Mouse (Mus musculus): ENCODE results near the gene Gm28051. TPM values are rescaled to one million over a fixed set of nuclear protein-coding genes. Genes with fewer than 3 reads are reported as not detected.
A peak's percentile ranks its signal among the peaks of the same experiment; 100 is the strongest.

Gm28051 gene
- polyA plus RNA-seq, 1 experiment from 2014 or later = not detected

DNA sequence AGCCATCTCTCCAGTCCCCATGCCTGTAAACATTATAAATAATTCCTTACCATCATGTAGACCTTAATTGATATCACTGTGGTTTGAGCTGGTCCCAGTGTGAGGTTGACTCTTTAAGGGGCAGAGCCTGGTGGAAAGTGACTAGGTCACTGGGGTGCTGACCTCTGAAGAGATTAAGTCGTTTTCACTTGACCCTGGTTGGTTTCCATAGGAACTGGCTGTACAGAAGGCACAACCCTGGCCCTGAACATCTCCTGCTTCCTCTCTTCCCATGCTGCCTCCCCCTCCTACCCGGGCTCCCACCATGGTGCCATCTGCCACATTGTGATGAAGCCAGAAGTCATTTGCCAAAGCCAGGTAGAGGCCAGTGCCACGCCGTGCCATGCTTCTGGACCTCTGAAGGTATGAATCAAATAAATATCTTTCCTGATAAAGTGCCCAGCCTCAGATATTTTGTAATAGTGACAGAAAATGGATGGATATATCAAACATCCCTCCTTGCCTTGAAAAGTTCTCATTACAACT, 46.7 kb downstream of the Gm28051 start:
- Histone ChIP-seq H3K27ac (ENCODE audit: low read length) (no peak overlapping the region), H3K4me2 (replicated peaks; ENCODE audit: low read depth, low read length) (no peak overlapping the region), H3K27me3 (ENCODE audit: insufficient read depth, low read length) (no peaks in the 10 kb centered on the region), H3K4me1 (ENCODE audit: insufficient read depth, low read length) (peaks cover 7% of the 10 kb centered on the region), H3K36me3 (ENCODE audit: insufficient read depth, low read length) (no peaks in the 10 kb centered on the region), H3K4me3 (ENCODE audit: low read length) (no peak overlapping the region), H3K9ac (replicated peaks; ENCODE audit: low read length) (no peak overlapping the region), H3K9me3 (ENCODE audit: low read length) (no peaks in the 10 kb centered on the region)
- no peak for ATAC-seq (ENCODE audit: low FRiP score, low TSS enrichment)
- WGBS = 62% methylated on average over 4 of the region's 4 CpGs

GRCm38 (mm10) chr12:102709896-102710295, 47.7 kb downstream of the Gm28051 start:
- H3K4me1 ChIP-seq (ENCODE audit: insufficient read depth, low read length) = peaks cover 16% of the 10 kb centered on the region
- no peak overlapping the region for H3K4me2 ChIP-seq (replicated peaks; ENCODE audit: low read depth, low read length)
- no peaks in the 10 kb centered on the region for H3K27me3 ChIP-seq (ENCODE audit: insufficient read depth, low read length)
- no peak overlapping the region for H3K4me3 ChIP-seq (ENCODE audit: low read length)
- H3K36me3 ChIP-seq (ENCODE audit: insufficient read depth, low read length) = no peaks in the 10 kb centered on the region
- WGBS = 90% methylated on average over 5 of the region's 5 CpGs
- no peak overlapping the region for H3K27ac ChIP-seq (ENCODE audit: low read length)
- H3K9ac ChIP-seq (replicated peaks; ENCODE audit: low read length) = no peak overlapping the region
- no peaks in the 10 kb centered on the region for H3K9me3 ChIP-seq (ENCODE audit: low read length)
- no peak for ATAC-seq (ENCODE audit: low FRiP score, low TSS enrichment)

DNA sequence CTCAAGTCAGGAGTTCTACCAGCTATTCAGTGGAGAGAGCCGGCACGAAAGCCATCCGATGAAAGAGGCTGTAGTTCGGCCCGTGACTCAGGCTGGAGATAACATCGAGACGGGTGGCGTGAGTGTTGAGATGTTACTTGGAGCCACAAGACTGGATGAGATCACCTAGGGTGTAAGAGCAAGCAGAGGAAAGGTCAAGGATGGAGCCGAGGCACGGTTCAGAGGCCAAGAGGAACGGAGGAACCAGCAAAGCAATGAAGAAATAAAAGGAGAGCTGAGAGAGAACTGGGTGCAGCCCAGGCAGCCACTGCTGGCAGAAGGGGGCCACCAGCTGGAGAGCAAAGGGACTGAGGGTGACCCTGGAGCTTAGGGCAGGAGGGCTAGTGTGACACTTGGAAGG, 49.3 kb downstream of the Gm28051 start:
- Histone ChIP-seq H3K4me3 (ENCODE audit: low read length) (no peak overlapping the region), H3K27me3 (ENCODE audit: insufficient read depth, low read length) (no peaks in the 10 kb centered on the region), H3K36me3 (ENCODE audit: insufficient read depth, low read length) (no peaks in the 10 kb centered on the region), H3K27ac (ENCODE audit: low read length) (no peak overlapping the region), H3K9me3 (ENCODE audit: low read length) (no peaks in the 10 kb centered on the region), H3K4me1 (ENCODE audit: insufficient read depth, low read length) (peaks cover 26% of the 10 kb centered on the region), H3K4me2 (replicated peaks; ENCODE audit: low read depth, low read length) (no peak overlapping the region), H3K9ac (replicated peaks; ENCODE audit: low read length) (0 out of 2 replicates have a peak overlapping the region, but pooled peaks have one; percentile 10)
- WGBS = 52% methylated on average over 11 of the region's 11 CpGs
- ATAC-seq (ENCODE audit: low FRiP score, low TSS enrichment) = no peak

DNA sequence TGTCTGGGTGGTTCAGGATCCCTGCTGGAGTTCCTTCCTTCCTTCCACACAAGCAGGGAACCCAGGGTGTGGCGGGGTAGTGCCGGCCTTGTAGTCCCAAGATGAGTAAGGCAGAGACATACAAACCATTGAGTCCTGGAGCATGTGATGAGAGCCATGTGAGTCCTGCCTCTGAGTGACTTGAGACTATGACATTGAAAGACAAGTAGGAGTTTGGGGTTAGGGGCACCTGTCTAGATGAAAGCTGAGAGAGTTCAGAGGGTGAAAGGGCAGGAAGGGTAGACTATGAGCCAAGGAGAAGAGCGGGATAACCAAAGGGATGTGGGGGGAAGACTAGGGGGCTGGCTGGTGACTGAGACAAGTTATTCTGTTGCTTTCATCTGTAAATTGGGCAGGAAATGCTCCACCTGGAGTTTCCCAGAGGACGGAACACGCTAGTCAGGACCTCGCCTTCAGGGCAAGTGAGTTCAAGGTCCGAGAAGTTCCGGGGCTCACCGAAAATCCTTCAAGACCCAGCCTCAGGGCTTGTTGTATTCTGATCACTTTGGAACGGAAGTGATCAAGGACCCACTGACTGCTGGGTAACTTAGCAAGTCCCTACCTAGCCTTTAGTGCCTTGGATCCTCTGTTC, 50.6 kb downstream of the Gm28051 start:
- Histone ChIP-seq H3K4me2 (replicated peaks; ENCODE audit: low read depth, low read length) (no peak overlapping the region), H3K36me3 (ENCODE audit: insufficient read depth, low read length) (no peaks in the 10 kb centered on the region), H3K4me3 (ENCODE audit: low read length) (no peak overlapping the region), H3K4me1 (ENCODE audit: insufficient read depth, low read length) (peaks cover 36% of the 10 kb centered on the region), H3K27me3 (ENCODE audit: insufficient read depth, low read length) (no peaks in the 10 kb centered on the region), H3K9me3 (ENCODE audit: low read length) (no peaks in the 10 kb centered on the region), H3K27ac (ENCODE audit: low read length) (no peak overlapping the region), H3K9ac (replicated peaks; ENCODE audit: low read length) (no peak overlapping the region)
- no peak for ATAC-seq (ENCODE audit: low FRiP score, low TSS enrichment)
- 85% methylated on average over 10 of the region's 10 CpGs for WGBS

GRCm38 (mm10) chr12:102705906-102706640, 51.5 kb downstream of the Gm28051 start:
- H3K9me3 ChIP-seq (ENCODE audit: low read length) = no peaks in the 10 kb centered on the region
- H3K27me3 ChIP-seq (ENCODE audit: insufficient read depth, low read length) = no peaks in the 10 kb centered on the region
- no peak overlapping the region for H3K27ac ChIP-seq (ENCODE audit: low read length)
- peak overlapping the region; percentile 79 for H3K4me3 ChIP-seq (ENCODE audit: low read length)
- peak overlapping the region; percentile 91; the same call in 1 of the 2 replicates for H3K9ac ChIP-seq (replicated peaks; ENCODE audit: low read length)
- 50% methylated on average over 6 of the region's 6 CpGs for WGBS
- peak overlapping the region; percentile 95 for H3K4me2 ChIP-seq (replicated peaks; ENCODE audit: low read depth, low read length)
- ATAC-seq (ENCODE audit: low FRiP score, low TSS enrichment) = no peak
- no peaks in the 10 kb centered on the region for H3K36me3 ChIP-seq (ENCODE audit: insufficient read depth, low read length)
- peaks cover 36% of the 10 kb centered on the region for H3K4me1 ChIP-seq (ENCODE audit: insufficient read depth, low read length)

DNA sequence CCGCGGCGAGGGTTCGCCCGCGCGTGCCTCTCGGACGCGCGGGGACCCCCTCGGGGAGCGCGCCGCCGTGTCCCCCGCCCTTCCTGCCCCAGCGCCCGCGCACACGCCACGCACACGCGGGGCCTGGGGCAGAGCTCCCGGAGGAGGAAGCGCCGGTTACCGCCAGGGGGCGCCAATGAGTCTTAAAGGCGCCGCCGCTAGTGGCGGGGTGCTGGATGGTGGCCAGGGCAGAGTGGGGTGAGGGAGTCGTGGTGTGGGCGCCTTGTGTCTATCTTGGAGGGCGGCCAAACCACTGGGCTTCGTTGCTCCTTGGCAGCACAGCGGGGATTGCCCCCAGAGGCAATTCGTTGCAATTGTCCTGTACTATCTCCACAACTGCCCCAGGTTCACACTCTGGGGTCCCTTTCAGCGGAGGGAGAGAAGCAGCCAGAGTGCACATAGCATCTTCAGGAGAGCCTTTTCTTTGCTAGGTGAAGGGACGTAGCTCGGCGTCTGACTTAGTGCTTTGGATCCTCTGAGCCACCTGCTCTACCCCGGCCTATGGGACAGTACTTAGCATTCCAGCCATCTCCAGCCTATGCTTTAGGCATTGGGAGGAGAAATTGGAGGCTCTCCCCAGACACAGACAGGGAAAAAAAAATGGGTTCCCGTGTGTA, 52.2 kb downstream of the Gm28051 start:
- H3K9me3 ChIP-seq (ENCODE audit: low read length) = no peaks in the 10 kb centered on the region
- no peaks in the 10 kb centered on the region for H3K27me3 ChIP-seq (ENCODE audit: insufficient read depth, low read length)
- ATAC-seq (ENCODE audit: low FRiP score, low TSS enrichment) = peak; percentile 74
- H3K27ac ChIP-seq (ENCODE audit: low read length) = peak overlapping the region; percentile 87
- peaks cover 40% of the 10 kb centered on the region for H3K4me1 ChIP-seq (ENCODE audit: insufficient read depth, low read length)
- H3K4me2 ChIP-seq (replicated peaks; ENCODE audit: low read depth, low read length) = peak overlapping the region; percentile 95
- WGBS = 1% methylated on average over 42 of the region's 45 CpGs
- H3K9ac ChIP-seq (replicated peaks; ENCODE audit: low read length) = peak overlapping the region; percentile 91
- no peaks in the 10 kb centered on the region for H3K36me3 ChIP-seq (ENCODE audit: insufficient read depth, low read length)
- H3K4me3 ChIP-seq (ENCODE audit: low read length) = peak overlapping the region; percentile 79

GRCm38 (mm10) chr12:102704457-102705198, 52.9 kb downstream of the Gm28051 start, which contains the start of gene Itpk1:
Gene Itpk1, minus strand, starts transcription at chr12:102704930.
- WGBS = under 1% methylated on average over 66 of the region's 105 CpGs
- H3K9me3 ChIP-seq (ENCODE audit: low read length) = no peaks in the 10 kb centered on the region
- H3K27me3 ChIP-seq (ENCODE audit: insufficient read depth, low read length) = no peaks in the 10 kb centered on the region
- H3K4me3 ChIP-seq (ENCODE audit: low read length) = peak within 1 kb of the TSS; percentile 79
- H3K9ac ChIP-seq (replicated peaks; ENCODE audit: low read length) = peak within 1 kb of the TSS; percentile 91
- H3K36me3 ChIP-seq (ENCODE audit: insufficient read depth, low read length) = no peaks in the 10 kb centered on the region
- peak within 1 kb of the TSS; percentile 95 for H3K4me2 ChIP-seq (replicated peaks; ENCODE audit: low read depth, low read length)
- peak; percentile 92 for ATAC-seq (ENCODE audit: low FRiP score, low TSS enrichment)
- H3K4me1 ChIP-seq (ENCODE audit: insufficient read depth, low read length) = peaks cover 47% of the 10 kb centered on the region
- peak within 1 kb of the TSS; percentile 87 for H3K27ac ChIP-seq (ENCODE audit: low read length)

DNA sequence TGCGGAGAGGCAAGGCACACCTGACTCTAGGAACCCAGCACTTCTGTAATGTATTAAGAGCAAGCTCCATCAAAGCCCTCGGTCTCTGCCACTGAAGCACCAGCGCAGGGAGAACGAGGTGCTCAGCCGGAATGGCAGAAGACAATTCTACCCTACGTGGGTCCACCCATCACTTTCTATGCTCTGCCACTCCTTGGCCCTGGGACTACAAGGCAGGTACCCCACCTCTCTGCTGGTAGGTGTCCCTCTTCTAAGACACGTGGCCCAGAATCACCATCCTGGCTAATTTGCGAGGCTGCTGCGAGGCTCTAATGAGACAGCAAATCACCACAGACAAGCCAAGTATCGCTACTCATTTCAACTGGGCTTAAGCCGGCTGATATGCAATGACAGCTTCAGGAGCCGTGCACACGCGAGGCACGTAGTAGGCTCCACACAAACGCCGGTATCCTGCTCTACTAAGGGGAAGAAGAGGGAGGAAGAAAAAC, 53.6 kb downstream of the Gm28051 start:
- peak overlapping the region; percentile 13; the same call in 1 of the 2 replicates for H3K27ac ChIP-seq (ENCODE audit: low read length)
- no peaks in the 10 kb centered on the region for H3K36me3 ChIP-seq (ENCODE audit: insufficient read depth, low read length)
- no peaks in the 10 kb centered on the region for H3K27me3 ChIP-seq (ENCODE audit: insufficient read depth, low read length)
- WGBS = 8% methylated on average over 17 of the region's 17 CpGs
- H3K4me3 ChIP-seq (ENCODE audit: low read length) = peak overlapping the region; percentile 79
- H3K9ac ChIP-seq (replicated peaks; ENCODE audit: low read length) = peak overlapping the region; percentile 91
- H3K4me2 ChIP-seq (replicated peaks; ENCODE audit: low read depth, low read length) = peak overlapping the region; percentile 95
- peaks cover 54% of the 10 kb centered on the region for H3K4me1 ChIP-seq (ENCODE audit: insufficient read depth, low read length)
- ATAC-seq (ENCODE audit: low FRiP score, low TSS enrichment) = no peak
- no peaks in the 10 kb centered on the region for H3K9me3 ChIP-seq (ENCODE audit: low read length)

DNA sequence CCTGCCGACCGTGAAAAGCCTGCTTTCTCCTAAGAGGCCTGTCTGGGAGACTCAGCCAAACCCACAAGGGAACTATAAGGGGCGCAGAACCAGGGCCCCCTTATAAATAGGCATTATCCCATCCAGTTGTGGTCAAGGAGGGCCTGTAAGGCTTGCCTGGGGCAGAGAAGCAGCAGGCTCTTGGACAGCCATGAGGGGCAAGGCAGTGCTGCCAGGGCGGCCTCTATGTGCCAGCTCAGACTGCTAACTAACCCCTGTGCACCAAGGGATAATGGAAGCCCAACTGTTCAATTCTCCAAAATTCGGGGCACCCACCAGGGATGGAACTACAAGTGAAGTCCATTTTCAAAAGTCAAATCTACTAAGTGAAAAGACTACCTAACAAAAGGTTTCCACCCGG, 54.1 kb downstream of the Gm28051 start:
- H3K9ac ChIP-seq (replicated peaks; ENCODE audit: low read length) = peak overlapping the region; percentile 64
- peaks cover 57% of the 10 kb centered on the region for H3K4me1 ChIP-seq (ENCODE audit: insufficient read depth, low read length)
- no peak for ATAC-seq (ENCODE audit: low FRiP score, low TSS enrichment)
- peak overlapping the region; percentile 79 for H3K4me3 ChIP-seq (ENCODE audit: low read length)
- H3K27ac ChIP-seq (ENCODE audit: low read length) = peak overlapping the region; percentile 36; the same call in 1 of the 2 replicates
- H3K9me3 ChIP-seq (ENCODE audit: low read length) = no peaks in the 10 kb centered on the region
- no peaks in the 10 kb centered on the region for H3K36me3 ChIP-seq (ENCODE audit: insufficient read depth, low read length)
- peak overlapping the region; percentile 95 for H3K4me2 ChIP-seq (replicated peaks; ENCODE audit: low read depth, low read length)
- 54% methylated on average over 6 of the region's 6 CpGs for WGBS
- H3K27me3 ChIP-seq (ENCODE audit: insufficient read depth, low read length) = no peaks in the 10 kb centered on the region
